Mouse (Mus musculus): ENCODE measurements around the gene Senp3.

- TF ChIP-seq CTCF (IDR thresholded peaks at IDR 0.05; ENCODE audit: borderline replicate concordance, insufficient read depth, low read length) (no peak), POLR2A (IDR thresholded peaks at IDR 0.05; ENCODE audit: low read depth, low read length) (no peak)
Observed at GRCm38 (mm10) chr11:69685526-69686148, 3.8 kb upstream of the Senp3 start, which contains the start of gene Tnfsf13.
